8 mouse cellular contexts compared by ENCODE assay signal in genomic region chr17:46254106-46254505, GRCm38 (mm10). TPM values are rescaled to one million over a fixed set of nuclear protein-coding genes. Genes with fewer than 3 reads are reported as not detected.
DNase-seq lines count a peak whose midpoint lies in the region; ATAC-seq lines count a peak whose summit lies in the region.

No protein-coding gene starts in this region.

- H3K36me3 ChIP-seq in lung, embryonic 15.5 days: peaks cover 49% of the 10 kb centered on the region
- H3K36me3 ChIP-seq in intestine, embryonic 15.5 days: peaks cover 44% of the 10 kb centered on the region

- H3K27me3 ChIP-seq in lung, embryonic 15.5 days: peaks cover 25% of the 10 kb centered on the region
- H3K27me3 ChIP-seq in intestine, embryonic 15.5 days (replicated peaks): peaks cover 18% of the 10 kb centered on the region

- under 1% methylated on average over 48 of the region's 54 CpGs for WGBS in lung, embryonic 15.5 days
- WGBS in intestine, embryonic 15.5 days: under 1% methylated on average over 34 of the region's 54 CpGs

- no peaks in the 10 kb centered on the region for H3K9me3 ChIP-seq in lung, embryonic 15.5 days
- no peaks in the 10 kb centered on the region for H3K9me3 ChIP-seq in intestine, embryonic 15.5 days

- peaks cover 20% of the 10 kb centered on the region for H3K4me1 ChIP-seq in lung, embryonic 15.5 days
- H3K4me1 ChIP-seq in intestine, embryonic 15.5 days (replicated peaks): peaks cover 15% of the 10 kb centered on the region

- peak; percentile 54 for DNase-seq in frontal cortex, postnatal 36 days (ENCODE audit: low spot score in 2 of 2)
- DNase-seq in lung, postnatal 4 days: no peak
- peak; percentile 66 to 69 for DNase-seq in cerebellum, postnatal 10 days
- DNase-seq in neural tube, embryonic 10.5 days (ENCODE audit: extremely low spot score, low spot score): peak; percentile 73
- no peak for DNase-seq in gastrocnemius, postnatal 25 days

- H3K27ac ChIP-seq in lung, embryonic 15.5 days: no peak overlapping the region
- H3K27ac ChIP-seq in intestine, embryonic 15.5 days: no peak overlapping the region

- ATAC-seq in frontal cortex, adult (ENCODE audit: low TSS enrichment): no peak
- peak; percentile 16; the same call in 1 of the 2 replicates for ATAC-seq in lung, embryonic 15.5 days (ENCODE audit: borderline replicate concordance, extremely low read depth, low FRiP score, low TSS enrichment)
- ATAC-seq in intestine, embryonic 15.5 days: peak; percentile 51; the same call in 1 of the 2 replicates

- H3K4me2 ChIP-seq in lung, embryonic 15.5 days: peak overlapping the region; percentile 100
- H3K4me2 ChIP-seq in intestine, embryonic 15.5 days (replicated peaks): peak overlapping the region; percentile 99

- H3K4me3 ChIP-seq in lung, embryonic 15.5 days: peak overlapping the region; percentile 65
- H3K4me3 ChIP-seq in intestine, embryonic 15.5 days (replicated peaks): peak overlapping the region; percentile 64

- peak overlapping the region; percentile 44 for H3K9ac ChIP-seq in lung, embryonic 15.5 days
- H3K9ac ChIP-seq in intestine, embryonic 15.5 days: peak overlapping the region; percentile 55

RNA-seq across cellular contexts. Expression of gene Lrrc73, which starts 0.8 kb away (rescaled TPM):
- 0.66 and 0.79 TPM in 2 replicates for polyA plus RNA-seq in lung, embryonic 15.5 days (2015; fragmentation: Nextera tagmentation; extraction: Ambion mirVana)
- 0.46 and 0.69 TPM in 2 replicates for polyA plus RNA-seq in intestine, embryonic 15.5 days (2015; fragmentation: Nextera tagmentation; extraction: Ambion mirVana)
- total RNA-seq in gastrocnemius, postnatal 25 days (2021): under 1 TPM; 0.33 to 0.35 TPM

RNA-seq across cellular contexts. Expression of gene Yipf3, which starts 6.2 kb away (rescaled TPM):
- 102 and 118 TPM in 2 replicates for polyA plus RNA-seq in lung, embryonic 15.5 days (2015; fragmentation: Nextera tagmentation; extraction: Ambion mirVana)
- polyA plus RNA-seq in intestine, embryonic 15.5 days (2015; fragmentation: Nextera tagmentation; extraction: Ambion mirVana): 86.8 and 111 TPM in 2 replicates
- 10 to 100 TPM; 49.4 to 54.7 TPM for total RNA-seq in gastrocnemius, postnatal 25 days (2021)

RNA-seq across cellular contexts. Expression of gene Polr1c, which starts 6.3 kb away (rescaled TPM):
- polyA plus RNA-seq in lung, embryonic 15.5 days (2015; fragmentation: Nextera tagmentation; extraction: Ambion mirVana): 84.6 and 92.4 TPM in 2 replicates
- 75.3 and 75.8 TPM in 2 replicates for polyA plus RNA-seq in intestine, embryonic 15.5 days (2015; fragmentation: Nextera tagmentation; extraction: Ambion mirVana)
- 10 to 100 TPM; 16.4 to 16.5 TPM for total RNA-seq in gastrocnemius, postnatal 25 days (2021)

RNA-seq across cellular contexts. Expression of gene Tjap1, which starts 28.7 kb away (rescaled TPM):
- polyA plus RNA-seq in lung, embryonic 15.5 days (2015; fragmentation: Nextera tagmentation; extraction: Ambion mirVana): 36.2 and 37.5 TPM in 2 replicates
- polyA plus RNA-seq in intestine, embryonic 15.5 days (2015; fragmentation: Nextera tagmentation; extraction: Ambion mirVana): 28.6 and 29.6 TPM in 2 replicates
- 10 to 100 TPM; 31.7 to 39.1 TPM for total RNA-seq in gastrocnemius, postnatal 25 days (2021)

RNA-seq across cellular contexts. Expression of gene Dlk2, which starts 43.1 kb away (rescaled TPM):
- polyA plus RNA-seq in lung, embryonic 15.5 days (2015; fragmentation: Nextera tagmentation; extraction: Ambion mirVana): 0.93 and 1.7 TPM in 2 replicates
- polyA plus RNA-seq in intestine, embryonic 15.5 days (2015; fragmentation: Nextera tagmentation; extraction: Ambion mirVana): 0.64 and 0.77 TPM in 2 replicates
- under 1 TPM in 1 of 2 experiments, not detected in 1; 0.21 TPM for total RNA-seq in gastrocnemius, postnatal 25 days (2021)

Comparison
In these comparisons a context has a peak if more than half of its experiments do, and no peak if none do; other contexts are left out.
1. DNase-seq: peak in frontal cortex, postnatal 36 days (2 of 2), cerebellum, postnatal 10 days (2 of 2) and neural tube, embryonic 10.5 days (single experiment); none in lung, postnatal 4 days (0 of 2) and gastrocnemius, postnatal 25 days (single experiment).